Mouse (Mus musculus) spleen, postnatal 36 days (tissue): ENCODE results near the gene Glis3.

Source experiments
- DNase-seq, 2 experiments: peaks; one replicate each; pipeline ENCODE4 v3.0.0; 2022; ENCODE audit warnings: low spot score in 2 of 2, mixed read lengths in 1 of 2

Glis3 gene

GRCm38 (mm10) chr19:28477326-28477863 lies 202.5 kb downstream of the Glis3 start:
- no peak for DNase-seq

- no peak for DNase-seq
Observed at GRCm38 (mm10) chr19:28473621-28474020, 206.3 kb downstream of the Glis3 start.

GRCm38 (mm10) chr19:28471144-28471543 lies 208.7 kb downstream of the Glis3 start:
- DNase-seq = no peak

- DNase-seq = no peak
Observed at GRCm38 (mm10) chr19:28465779-28466178, 214.1 kb downstream of the Glis3 start.

GRCm38 (mm10) chr19:28454331-28454730 lies 225.5 kb downstream of the Glis3 start:
- no peak for DNase-seq

GRCm38 (mm10) chr19:28452951-28453520 lies 226.8 kb downstream of the Glis3 start:
- DNase-seq = no peak

- DNase-seq = no peak
Observed at GRCm38 (mm10) chr19:28448811-28449210, 231.1 kb downstream of the Glis3 start.

- DNase-seq = no peak
Observed at GRCm38 (mm10) chr19:28442161-28442560, 237.7 kb downstream of the Glis3 start.

GRCm38 (mm10) chr19:28436457-28437148 lies 243.3 kb downstream of the Glis3 start:
- DNase-seq = no peak

- no peak for DNase-seq
Observed at GRCm38 (mm10) chr19:28428220-28428816, 251.6 kb downstream of the Glis3 start.

GRCm38 (mm10) chr19:28424180-28424579 lies 255.7 kb downstream of the Glis3 start:
- no peak for DNase-seq

GRCm38 (mm10) chr19:28422939-28423338 lies 256.9 kb downstream of the Glis3 start:
- DNase-seq = no peak

GRCm38 (mm10) chr19:28416069-28416468 lies 263.8 kb downstream of the Glis3 start:
- no peak for DNase-seq

- DNase-seq = no peak
Observed at GRCm38 (mm10) chr19:28408787-28409186, 271.1 kb downstream of the Glis3 start.

- DNase-seq = no peak
Observed at GRCm38 (mm10) chr19:28402956-28403355, 276.9 kb downstream of the Glis3 start.

- no peak for DNase-seq
Observed at GRCm38 (mm10) chr19:28395584-28395861, 284.4 kb downstream of the Glis3 start.

- DNase-seq = no peak
Observed at GRCm38 (mm10) chr19:28394826-28395583, 284.9 kb downstream of the Glis3 start.

- DNase-seq = no peak
Observed at GRCm38 (mm10) chr19:28393766-28394165, 286.1 kb downstream of the Glis3 start.

- DNase-seq = no peak
Observed at GRCm38 (mm10) chr19:28392838-28393237, 287.0 kb downstream of the Glis3 start.

- DNase-seq = no peak
Observed at GRCm38 (mm10) chr19:28390920-28391319, 289.0 kb downstream of the Glis3 start.

GRCm38 (mm10) chr19:28389146-28389545 lies 290.7 kb downstream of the Glis3 start:
- DNase-seq = no peak

GRCm38 (mm10) chr19:28383425-28383824 lies 296.5 kb downstream of the Glis3 start:
- no peak for DNase-seq
